Mouse (Mus musculus) spleen, adult 18-20 months (tissue): ENCODE data around the gene Prrg1.
"Not testable (repeated sequence)": the region's sequence is repeated elsewhere in the genome, so short reads cannot be mapped to it uniquely, and the experiment has no call there.

Experiments
- DNase-seq, 2 experiments: peaks; one replicate each; pipeline ENCODE4 v3.0.0; 2022; ENCODE audit warnings: mixed read lengths in 2 of 2

The Prrg1 gene

GRCm38 (mm10) chrX:78583202-78584004 lies at the start of gene Prrg1:
TSS of gene Prrg1 (minus strand) at chrX:78583896.
- peak; percentile 33 to 37 for DNase-seq

GRCm38 (mm10) chrX:78605814-78606213 lies 22.1 kb upstream of the Prrg1 start:
- no peak for DNase-seq

GRCm38 (mm10) chrX:78593138-78593537 lies 9.4 kb upstream of the Prrg1 start:
- no peak for DNase-seq

- peak; percentile 6 for DNase-seq
Observed at GRCm38 (mm10) chrX:78582854-78583201, 868 bp downstream of the Prrg1 start.

- DNase-seq, result no peak
Observed at GRCm38 (mm10) chrX:78563451-78563850, 20.2 kb downstream of the Prrg1 start.

GRCm38 (mm10) chrX:78553399-78553798 lies 30.3 kb downstream of the Prrg1 start:
- DNase-seq, result no peak

GRCm38 (mm10) chrX:78552704-78553103 lies 31.0 kb downstream of the Prrg1 start:
- no peak for DNase-seq

- DNase-seq, result no peak
Observed at GRCm38 (mm10) chrX:78547696-78548095, 36.0 kb downstream of the Prrg1 start.

- DNase-seq, result peak in 1 of 2 experiments; percentile 4
Observed at GRCm38 (mm10) chrX:78539734-78540133, 44.0 kb downstream of the Prrg1 start.

- DNase-seq, result no peak
Observed at GRCm38 (mm10) chrX:78538632-78539316, 44.9 kb downstream of the Prrg1 start.

GRCm38 (mm10) chrX:78518301-78518700 lies 65.4 kb downstream of the Prrg1 start:
- DNase-seq, result no peak

GRCm38 (mm10) chrX:78482987-78483386 lies 100.7 kb downstream of the Prrg1 start:
- DNase-seq, result no peak

- no peak for DNase-seq
Observed at GRCm38 (mm10) chrX:78479710-78480109, 104.0 kb downstream of the Prrg1 start.

GRCm38 (mm10) chrX:78434357-78434756 lies 149.3 kb downstream of the Prrg1 start:
- no peak for DNase-seq

GRCm38 (mm10) chrX:78403346-78403745 lies 180.3 kb downstream of the Prrg1 start:
- not testable (repeated sequence) for DNase-seq
